Mouse (Mus musculus): ENCODE data around the gene Pfkp.

The Pfkp gene

DNA sequence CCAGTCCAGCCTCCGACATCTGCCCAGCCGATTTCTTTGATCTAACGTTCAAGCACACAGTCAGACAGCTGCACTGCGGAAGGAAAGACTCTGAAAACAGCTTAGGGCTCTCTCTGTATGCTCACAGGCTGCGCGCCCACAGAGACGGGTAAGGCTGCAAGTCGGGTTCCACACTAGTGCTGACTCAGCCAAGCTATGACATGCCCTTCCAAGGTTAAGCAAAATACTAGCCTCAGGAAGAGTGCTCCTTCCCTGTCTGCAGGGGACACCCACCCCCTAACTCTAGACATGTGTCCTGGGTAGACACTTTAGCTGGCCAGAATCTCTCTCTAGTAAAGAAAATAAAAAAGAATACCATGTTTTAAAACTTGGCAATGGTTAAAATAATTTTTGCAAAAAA lies 48.0 kb downstream of the Pfkp start:
- no peak for DNase-seq

DNA sequence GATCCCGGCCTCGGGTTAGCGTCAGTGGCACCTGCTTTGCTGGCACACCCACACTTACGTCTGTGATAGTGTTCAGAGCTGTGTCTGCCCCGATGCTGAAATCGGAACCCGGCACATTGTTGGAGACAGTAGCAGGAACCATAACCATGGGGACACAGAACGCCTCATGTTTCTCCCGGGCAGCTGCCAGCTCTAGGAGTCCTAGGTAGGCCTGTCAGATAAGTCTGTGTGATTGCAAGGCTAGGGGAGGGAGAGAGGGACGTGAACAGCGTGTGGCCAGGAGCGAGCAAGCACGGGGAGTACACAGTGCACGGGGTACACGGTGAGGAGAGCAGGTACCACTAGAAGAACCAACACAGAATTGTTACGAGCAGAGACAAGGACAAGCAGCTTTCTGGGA lies 50.8 kb downstream of the Pfkp start:
- DNase-seq, result no peak

DNA sequence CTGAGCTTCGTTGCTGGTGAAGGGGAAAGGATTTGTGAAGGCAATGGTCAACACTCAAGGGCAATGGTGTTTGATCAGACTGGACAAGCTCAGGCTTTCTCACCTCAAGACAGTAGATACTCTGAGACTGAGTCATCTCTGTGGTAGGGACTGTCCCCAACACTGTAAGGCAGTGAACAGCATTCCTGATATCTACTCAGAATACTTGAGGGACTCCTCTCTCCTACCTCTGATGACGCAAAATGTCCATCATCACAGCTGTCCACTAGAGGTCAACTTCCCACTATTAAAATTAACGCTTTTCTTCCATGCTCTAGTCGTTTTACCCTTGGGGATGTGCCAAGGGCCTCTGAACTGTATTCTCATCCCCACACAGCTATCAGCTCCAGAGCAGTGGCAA lies 53.2 kb downstream of the Pfkp start:
- no peak for DNase-seq

DNA sequence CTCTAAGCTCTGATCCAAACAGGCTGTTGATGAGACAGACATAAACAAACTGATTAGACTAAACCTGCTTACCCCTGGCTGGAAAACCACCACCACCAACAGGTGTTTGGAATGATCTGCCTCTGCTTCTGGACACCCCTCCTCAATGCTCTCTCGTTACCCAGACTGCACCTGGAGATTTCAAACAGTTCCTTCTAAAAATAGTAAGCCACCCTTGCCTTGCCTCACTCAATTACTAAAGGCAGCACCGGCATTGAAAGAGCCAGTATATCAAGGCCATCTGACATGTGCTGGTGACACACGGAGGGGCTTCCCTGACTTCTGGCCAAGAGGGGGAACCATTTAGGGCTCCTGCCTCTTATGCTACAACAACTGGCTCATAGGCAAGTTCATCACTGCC lies 57.7 kb downstream of the Pfkp start:
- DNase-seq, result no peak

DNA sequence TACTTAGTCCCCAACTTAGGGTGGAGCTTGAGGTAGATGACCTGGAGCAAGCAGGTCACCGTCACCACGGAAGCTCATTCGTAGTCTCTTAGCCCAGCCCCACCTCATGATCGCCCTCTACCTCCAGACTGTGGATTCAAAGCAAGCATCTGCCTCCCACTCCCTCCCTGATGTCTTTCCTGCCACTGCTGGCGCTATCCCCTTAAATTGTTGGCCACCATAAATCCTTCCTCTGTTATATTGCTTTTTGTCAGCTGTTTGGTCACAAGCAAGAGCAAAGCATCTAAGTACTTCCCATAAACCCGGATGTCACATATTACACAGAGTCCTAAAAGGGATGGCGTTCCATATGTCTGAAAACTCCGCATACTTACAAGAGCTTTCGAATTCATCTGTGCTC lies 62.6 kb downstream of the Pfkp start:
- DNase-seq, result no peak

DNA sequence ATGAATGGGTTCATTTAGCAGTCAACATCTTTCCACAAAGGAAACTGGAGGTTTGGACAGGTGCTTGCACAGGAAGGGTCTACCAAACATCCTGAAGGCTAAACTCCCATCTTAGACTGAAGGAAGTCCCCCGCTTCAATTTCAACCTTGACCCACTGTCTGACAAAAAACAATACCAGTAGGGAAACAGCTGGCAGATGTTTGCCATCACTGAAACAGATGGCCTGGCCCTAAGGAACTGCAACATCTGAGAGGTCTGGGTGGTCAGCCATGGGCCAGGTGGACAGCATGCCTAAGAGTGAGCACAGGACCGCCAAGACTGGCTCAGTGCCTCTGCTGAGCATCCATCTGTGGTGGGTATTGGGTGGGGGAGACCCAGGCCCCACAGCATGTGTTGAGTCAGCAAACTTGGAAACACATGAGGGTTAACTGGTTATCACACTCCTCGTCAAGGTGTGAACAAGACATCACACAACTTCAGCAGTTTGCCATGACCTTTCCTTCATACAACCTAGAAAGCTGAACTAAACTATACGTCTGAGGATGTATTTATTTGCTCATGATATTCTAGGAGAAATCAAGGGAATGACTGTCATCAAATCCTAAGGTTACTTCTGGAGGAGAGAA lies 65.0 kb downstream of the Pfkp start:
- DNase-seq, result no peak

DNA sequence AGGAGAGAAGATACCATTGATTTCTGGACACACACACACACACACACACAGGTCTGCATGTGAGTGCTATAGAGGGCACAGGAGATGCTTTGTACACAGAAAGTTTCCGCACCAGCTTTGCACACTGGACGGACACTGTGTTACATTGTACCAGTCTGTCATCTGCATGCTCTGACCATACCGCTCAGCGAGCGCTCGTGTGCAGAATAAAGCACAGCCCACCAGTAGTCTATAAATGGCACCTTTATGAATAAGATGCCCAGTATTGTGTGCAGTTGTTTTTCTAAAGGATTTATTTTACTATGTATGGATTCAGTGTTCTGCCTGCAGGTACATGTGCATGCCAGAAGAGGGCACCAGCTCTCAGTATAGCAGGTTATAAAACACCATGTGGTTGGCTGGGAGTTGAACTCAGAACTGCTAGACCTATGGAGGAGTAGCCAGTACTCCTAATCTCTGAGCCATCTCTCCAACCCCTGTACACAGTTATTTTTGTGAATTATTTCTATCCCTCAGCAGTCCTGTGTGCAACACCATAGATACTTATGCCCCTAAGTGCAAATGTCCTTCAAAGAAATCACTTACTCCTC lies 72.6 kb downstream of the Pfkp start:
- no peak for DNase-seq

DNA sequence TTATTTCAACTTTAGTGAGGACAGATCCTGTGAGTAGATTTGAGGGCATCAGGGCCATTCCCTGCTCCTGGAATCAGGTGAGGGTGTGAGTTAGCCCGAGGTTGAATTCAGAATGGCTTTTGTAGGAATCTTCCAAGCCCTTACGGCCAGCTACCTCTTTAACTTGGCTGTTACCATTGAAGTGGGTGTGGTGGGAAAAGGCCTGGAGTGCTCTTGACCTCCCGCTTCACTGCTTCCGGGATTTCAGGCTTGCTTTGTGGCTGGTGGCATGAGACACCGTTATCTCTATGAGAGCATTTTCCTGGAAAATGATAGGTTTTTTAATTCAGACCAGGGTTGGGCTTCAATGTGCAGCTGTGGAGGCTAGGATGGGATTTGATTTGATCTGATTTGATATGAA lies 83.0 kb downstream of the Pfkp start:
- DNase-seq, result no peak

DNA sequence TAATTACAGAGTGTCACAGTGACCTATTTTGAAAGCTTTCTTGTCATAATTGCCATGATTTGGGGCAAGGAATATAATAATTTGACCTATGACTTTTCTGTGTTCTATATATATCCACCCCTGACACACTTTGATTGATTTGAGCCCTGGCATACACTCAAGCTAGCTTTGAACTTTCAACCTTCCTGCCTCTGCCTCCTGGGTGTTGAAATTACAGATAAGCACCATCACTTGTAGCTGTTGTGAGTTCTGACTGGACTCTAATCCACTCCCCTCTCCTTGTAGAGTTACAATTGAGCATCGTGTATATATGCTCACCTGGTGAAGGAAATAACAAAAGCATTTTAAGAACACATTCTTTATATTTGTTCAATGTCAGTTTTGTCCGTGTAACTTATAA lies 86.2 kb downstream of the Pfkp start:
- no peak for DNase-seq

DNA sequence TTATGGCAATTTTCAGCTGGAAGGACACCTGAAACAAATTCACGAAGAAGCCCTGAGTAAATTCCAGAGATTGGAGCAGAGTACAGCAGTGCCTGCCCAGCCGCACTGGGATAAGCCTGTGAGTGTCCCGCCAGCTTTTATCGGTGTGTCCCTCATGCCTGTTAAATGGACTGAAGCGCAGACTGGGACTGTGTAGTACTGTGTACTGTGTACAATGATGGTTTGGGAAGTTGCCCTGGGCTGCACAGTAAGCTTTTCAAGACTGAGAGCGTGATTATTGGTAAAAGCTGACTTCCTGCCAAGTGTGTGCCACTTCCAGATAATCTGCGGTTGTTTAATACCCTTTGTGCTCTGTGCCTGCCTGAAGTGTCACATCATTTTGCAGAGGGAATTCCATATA lies 90.8 kb downstream of the Pfkp start:
- DNase-seq, result no peak

DNA sequence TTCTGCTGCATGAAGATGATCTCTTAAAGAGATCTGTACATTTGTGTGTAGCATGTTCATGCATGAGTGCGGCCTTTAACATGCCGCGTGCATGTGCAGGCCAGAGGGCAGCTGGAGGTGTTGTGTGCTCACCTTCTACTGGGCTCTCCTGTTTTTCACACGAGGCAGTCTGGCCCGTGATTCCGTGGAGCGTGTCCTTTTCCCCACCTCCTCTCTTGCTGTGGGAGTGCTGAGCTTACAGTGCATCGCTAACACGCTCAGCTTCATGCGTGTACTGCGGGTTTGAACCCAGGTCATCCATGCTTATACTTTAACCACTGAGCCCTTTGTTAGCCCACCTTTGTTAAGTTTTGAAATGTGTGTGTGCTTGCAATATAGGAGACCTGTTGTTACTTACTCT lies 92.9 kb downstream of the Pfkp start:
- no peak for DNase-seq

DNA sequence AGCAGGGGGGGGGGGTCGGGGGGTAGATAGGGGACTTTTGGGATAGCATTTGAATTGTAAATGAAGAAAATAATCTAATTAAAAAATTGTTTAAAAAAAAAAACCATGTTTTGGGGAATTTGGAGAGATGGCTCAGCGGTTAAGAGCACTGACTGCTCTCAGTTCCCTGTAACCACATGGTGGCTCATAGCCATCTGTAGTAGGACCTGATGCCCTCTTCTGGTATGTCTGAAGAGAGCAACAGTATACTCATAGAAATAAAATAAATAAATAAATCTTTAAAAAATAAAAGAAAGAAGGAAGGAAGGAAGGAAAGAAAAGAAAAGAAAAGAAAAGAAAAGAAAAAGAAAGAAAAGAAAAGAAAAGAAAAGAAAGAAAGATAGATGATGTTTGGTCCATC lies 94.9 kb downstream of the Pfkp start:
- no peak for DNase-seq

DNA sequence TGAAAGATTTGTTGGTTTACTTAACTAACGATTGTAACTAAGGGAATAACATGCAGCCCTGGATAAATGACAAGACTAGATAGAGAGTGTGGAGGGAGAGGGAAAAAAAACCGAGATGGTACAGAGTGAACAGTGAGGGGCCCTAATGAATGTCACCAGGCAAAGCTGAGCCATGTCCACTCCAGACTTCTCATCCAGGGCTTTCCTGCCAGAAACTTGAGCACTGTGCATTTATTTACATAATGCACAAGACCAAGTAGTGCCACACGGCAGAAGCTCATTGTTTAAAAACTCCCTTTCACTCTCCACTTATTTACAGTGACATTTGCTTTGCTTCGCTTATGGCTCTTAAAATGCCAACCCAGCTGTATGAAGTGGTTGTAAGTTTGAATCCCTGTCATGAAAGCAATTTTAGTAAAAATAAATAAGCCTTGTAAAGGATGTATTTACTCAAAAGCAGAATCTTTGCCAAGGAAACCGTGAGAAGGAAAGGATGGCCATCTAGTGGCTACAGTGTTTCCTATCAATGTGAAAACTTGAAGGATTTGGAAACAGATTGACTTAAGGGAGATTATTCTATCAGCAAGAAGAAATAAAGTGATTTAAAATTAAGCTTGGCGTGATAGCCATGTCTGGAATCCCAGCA lies 113.2 kb downstream of the Pfkp start:
- no peak for DNase-seq

DNA sequence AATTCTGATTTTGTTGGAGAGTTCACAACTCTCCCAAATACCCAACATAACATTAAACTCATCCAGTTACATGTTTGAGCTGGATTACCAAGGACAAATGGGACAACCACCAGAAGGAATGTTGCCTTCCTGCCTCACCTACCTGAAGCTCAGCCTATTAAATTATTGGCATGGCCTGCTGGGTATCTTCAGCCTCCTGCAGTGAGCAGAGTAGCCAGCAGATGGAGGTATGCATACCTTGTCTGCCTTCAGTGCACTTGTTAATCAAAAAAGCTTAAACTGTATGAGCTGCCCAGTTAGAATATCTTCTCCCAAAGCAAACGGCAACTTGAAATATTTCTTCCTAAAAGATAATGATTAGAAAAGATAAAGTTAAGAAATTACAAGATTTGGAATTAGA lies 115.9 kb downstream of the Pfkp start:
- DNase-seq, result peak; percentile 49

Data from kidney, adult 18-20 months (tissue).